Mouse (Mus musculus) hindlimb bud, embryonic 11.5 days (tissue): Measurements from ENCODE around the gene Nkpd1.

Experiments
- DNase-seq: peaks from one replicate; pipeline ENCODE4 v3.0.0-alpha.2; 2012; ENCODE audit warnings: low read depth, low spot score; ENCODE audit errors: extremely low spot score

The Nkpd1 gene

GRCm38 (mm10) chr7:19517652-19518365 is at the start of gene Nkpd1:
Gene Nkpd1, plus strand, starts transcription at chr7:19517838.
- no peak for DNase-seq

- DNase-seq, result no peak
Measured at GRCm38 (mm10) chr7:19468279-19468678, 49.4 kb upstream of the Nkpd1 start.

- no peak for DNase-seq
Measured at GRCm38 (mm10) chr7:19469404-19469803, 48.2 kb upstream of the Nkpd1 start.

- no peak for DNase-seq
Measured at GRCm38 (mm10) chr7:19470308-19470707, 47.3 kb upstream of the Nkpd1 start.

- no peak for DNase-seq
Measured at GRCm38 (mm10) chr7:19472403-19472802, 45.2 kb upstream of the Nkpd1 start.

- DNase-seq, result no peak
Measured at GRCm38 (mm10) chr7:19473875-19474443, 43.7 kb upstream of the Nkpd1 start.

- DNase-seq, result no peak
Measured at GRCm38 (mm10) chr7:19477084-19477483, 40.6 kb upstream of the Nkpd1 start.

- DNase-seq, result no peak
Measured at GRCm38 (mm10) chr7:19477624-19478384, 39.8 kb upstream of the Nkpd1 start.

- DNase-seq, result no peak
Measured at GRCm38 (mm10) chr7:19483281-19483680, 34.4 kb upstream of the Nkpd1 start.

GRCm38 (mm10) chr7:19485488-19485887 is 32.1 kb upstream of the Nkpd1 start:
- no peak for DNase-seq

- no peak for DNase-seq
Measured at GRCm38 (mm10) chr7:19486549-19486948, 31.1 kb upstream of the Nkpd1 start.

- no peak for DNase-seq
Measured at GRCm38 (mm10) chr7:19489525-19489924, 28.1 kb upstream of the Nkpd1 start.

- no peak for DNase-seq
Measured at GRCm38 (mm10) chr7:19491731-19492130, 25.9 kb upstream of the Nkpd1 start.

GRCm38 (mm10) chr7:19494751-19495474 is 22.7 kb upstream of the Nkpd1 start:
- no peak for DNase-seq

GRCm38 (mm10) chr7:19495521-19496213 is 22.0 kb upstream of the Nkpd1 start:
- no peak for DNase-seq

- DNase-seq, result no peak
Measured at GRCm38 (mm10) chr7:19496214-19496555, 21.5 kb upstream of the Nkpd1 start.

- no peak for DNase-seq
Measured at GRCm38 (mm10) chr7:19498326-19498725, 19.3 kb upstream of the Nkpd1 start.

GRCm38 (mm10) chr7:19500420-19501363 is 16.9 kb upstream of the Nkpd1 start:
- no peak for DNase-seq

GRCm38 (mm10) chr7:19501658-19502057 is 16.0 kb upstream of the Nkpd1 start:
- DNase-seq, result no peak
